Comparison of ENCODE assay signal across 1 mouse cellular context in the genomic region with DNA sequence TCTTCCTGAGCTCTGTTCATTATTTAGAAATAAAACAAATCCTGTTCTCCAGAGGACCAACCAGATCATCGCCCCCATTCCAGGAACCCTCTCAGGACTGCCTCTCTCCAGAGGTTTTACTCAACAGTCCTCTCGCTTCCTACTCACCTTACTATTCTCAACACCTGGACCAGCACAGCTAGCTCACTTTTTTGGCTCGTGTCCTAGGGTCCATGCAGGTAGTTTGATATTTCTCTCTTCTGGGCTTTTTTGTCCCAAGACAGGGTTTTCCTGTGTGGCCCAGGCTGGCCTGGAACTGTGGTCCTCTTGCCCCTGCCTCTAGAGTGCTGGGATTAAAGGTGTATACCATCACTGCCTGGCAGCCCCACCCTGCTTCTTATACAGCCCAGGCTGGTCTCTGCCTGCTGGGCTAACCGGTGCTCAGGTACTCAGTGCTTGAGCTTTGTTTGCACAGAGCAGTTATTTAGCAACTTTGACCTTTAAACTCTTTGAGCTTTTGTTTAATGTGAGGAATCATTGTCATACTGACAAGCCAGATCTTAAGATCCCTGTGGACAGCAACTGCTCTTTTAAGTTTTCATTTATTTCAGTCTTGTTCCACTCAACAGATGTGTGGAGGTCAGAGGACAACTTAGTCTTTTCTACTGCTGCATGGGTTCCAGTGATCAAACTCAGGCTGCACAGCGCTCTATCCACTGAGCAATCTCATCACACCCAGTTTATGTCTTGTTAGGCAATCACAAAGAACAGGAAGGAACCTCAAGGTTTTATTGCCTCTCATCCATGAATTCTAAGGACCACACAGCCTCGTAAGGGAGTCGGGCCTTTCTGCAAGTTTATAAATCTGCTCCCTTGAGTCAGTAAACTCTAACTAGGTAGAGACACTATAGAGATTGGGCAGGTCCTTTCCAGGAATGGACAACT.
TF ChIP-seq lines count a peak whose summit lies in the region.

No protein-coding gene starts in this region.

TF ChIP-seq in CH12.LX, 34 proteins besides CTCF, POLR2A, EP300 and RAD21 (continued from another document):
- TF ChIP-seq HCFC1 (IDR thresholded peaks at IDR 0.05; ENCODE audit: low read depth, low read length), result no peak
